Mouse (Mus musculus): ENCODE data around the gene 1700020L24Rik. TPM values are rescaled to one million over a fixed set of nuclear protein-coding genes. Genes with fewer than 3 reads are reported as not detected.
A peak's percentile ranks its signal among the peaks of the same experiment; 100 is the strongest.

The 1700020L24Rik gene
- polyA plus RNA-seq, 1 experiment: 37.4 TPM

DNA sequence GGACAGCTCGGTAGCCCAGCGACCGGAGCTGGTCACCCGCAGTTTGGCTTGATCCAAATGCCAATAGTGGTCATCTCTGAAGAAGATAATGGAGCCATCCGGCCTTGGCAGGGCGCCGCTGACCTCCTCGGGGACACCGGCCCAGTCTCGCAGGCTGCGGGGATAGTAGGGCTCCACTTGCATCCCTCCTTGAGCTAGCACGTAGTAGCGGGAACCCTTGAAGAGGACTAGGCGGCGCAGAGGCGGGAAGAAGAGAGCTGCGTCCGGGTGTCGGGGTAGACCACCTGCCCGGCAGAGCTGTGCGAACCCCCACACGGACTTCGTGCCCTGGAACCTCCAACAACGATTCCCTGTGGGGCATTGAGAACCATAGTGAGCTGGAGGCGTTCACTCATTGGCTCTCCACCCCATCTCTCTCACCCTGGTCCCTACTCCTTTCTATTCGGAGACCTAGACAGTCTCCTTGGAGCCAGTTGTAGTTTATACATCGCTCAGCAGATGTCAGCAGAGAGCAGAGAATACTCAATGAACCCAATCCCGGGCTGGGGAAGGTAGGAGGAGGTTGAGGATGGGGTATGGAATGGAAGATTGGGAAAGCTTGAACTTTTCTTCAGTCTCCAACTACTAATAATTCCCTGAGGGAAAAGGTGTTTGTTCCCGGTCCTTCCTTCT, 5.3 kb downstream of the 1700020L24Rik start:
- WGBS: 19% methylated on average over 29 of the region's 29 CpGs
- Histone ChIP-seq H3K27ac (ENCODE audit: control insufficient read depth, insufficient read depth, low read depth, low read length, poor library complexity) (no peak overlapping the region), H3K4me3 (replicated peaks; ENCODE audit: control insufficient read depth, low read depth, low read length) (peak overlapping the region; percentile 10), H3K4me1 (ENCODE audit: control insufficient read depth, insufficient read depth, low read length) (peaks cover 2% of the 10 kb centered on the region)
- TF ChIP-seq POLR2A (IDR thresholded peaks at IDR 0.05; ENCODE audit: borderline replicate concordance, control insufficient read depth, low read depth, low read length): no peak
- peak; percentile 47 for TF ChIP-seq CTCF (IDR thresholded peaks at IDR 0.05; ENCODE audit: control insufficient read depth, insufficient read depth, low read length)

DNA sequence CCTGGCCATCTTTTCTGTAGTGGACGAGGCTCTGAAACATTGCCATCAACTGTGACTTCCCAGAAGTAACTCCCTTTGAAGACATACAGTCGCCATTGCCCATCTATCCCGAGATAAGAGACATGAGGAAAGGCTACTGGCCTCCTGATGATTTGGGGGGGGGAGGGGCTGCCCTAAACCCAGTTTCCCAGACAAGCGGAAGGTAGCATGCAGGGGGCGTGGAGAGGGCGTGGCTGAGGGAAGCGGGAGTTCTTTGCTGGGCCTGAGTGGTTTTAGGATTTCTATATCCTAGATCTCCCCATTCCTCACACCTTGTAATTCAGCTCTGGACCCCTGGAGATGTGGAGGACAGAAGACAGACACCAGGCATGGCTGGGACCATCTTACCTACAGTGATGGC, 6.3 kb downstream of the 1700020L24Rik start:
- 4% methylated on average over 7 of the region's 7 CpGs for WGBS
- no peak overlapping the region for H3K27ac ChIP-seq (ENCODE audit: control insufficient read depth, insufficient read depth, low read depth, low read length, poor library complexity)
- H3K4me1 ChIP-seq (ENCODE audit: control insufficient read depth, insufficient read depth, low read length): peaks cover under 1% of the 10 kb centered on the region; the same call in 1 of the 2 replicates

DNA sequence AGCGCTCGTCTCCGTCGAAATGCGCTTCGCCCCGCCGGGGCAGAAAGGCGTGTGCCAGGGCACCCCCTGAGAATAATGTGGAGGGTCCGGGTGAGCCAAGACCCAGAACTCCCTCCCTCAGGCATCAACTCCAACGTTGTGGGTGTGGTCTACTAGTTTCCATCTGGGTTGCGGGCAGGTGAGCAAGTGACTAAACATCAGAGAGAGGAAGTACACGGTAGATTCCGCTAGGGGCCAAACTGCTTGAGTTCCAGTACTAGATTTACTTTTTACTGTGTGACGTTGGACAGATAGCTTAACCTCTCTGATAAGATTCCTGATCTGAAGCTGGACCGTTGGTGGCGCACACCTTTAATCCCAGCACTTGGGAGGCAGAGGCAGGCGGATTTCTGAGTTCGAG, 7.5 kb downstream of the 1700020L24Rik start:
- Histone ChIP-seq H3K4me3 (replicated peaks; ENCODE audit: control insufficient read depth, low read depth, low read length) (peak overlapping the region; percentile 47), H3K27ac (ENCODE audit: control insufficient read depth, insufficient read depth, low read depth, low read length, poor library complexity) (no peak overlapping the region), H3K4me1 (ENCODE audit: control insufficient read depth, insufficient read depth, low read length) (no peaks in the 10 kb centered on the region; the same call in 1 of the 2 replicates)
- WGBS: 19% methylated on average over 19 of the region's 19 CpGs
- TF ChIP-seq POLR2A (IDR thresholded peaks at IDR 0.05; ENCODE audit: borderline replicate concordance, control insufficient read depth, low read depth, low read length): no peak
- no peak for TF ChIP-seq CTCF (IDR thresholded peaks at IDR 0.05; ENCODE audit: control insufficient read depth, insufficient read depth, low read length)

More for the DNA sequence above, 6.3 kb downstream of the 1700020L24Rik start:
- no peak overlapping the region for H3K4me3 ChIP-seq (replicated peaks; ENCODE audit: control insufficient read depth, low read depth, low read length)
- TF ChIP-seq CTCF (IDR thresholded peaks at IDR 0.05; ENCODE audit: control insufficient read depth, insufficient read depth, low read length): no peak
- TF ChIP-seq POLR2A (IDR thresholded peaks at IDR 0.05; ENCODE audit: borderline replicate concordance, control insufficient read depth, low read depth, low read length): no peak

GRCm38 (mm10) chr11:83447612-83448011, 10.1 kb downstream of the 1700020L24Rik start:
- Histone ChIP-seq H3K4me1 (ENCODE audit: control insufficient read depth, insufficient read depth, low read length) (no peaks in the 10 kb centered on the region; the same call in 1 of the 2 replicates), H3K4me3 (replicated peaks; ENCODE audit: control insufficient read depth, low read depth, low read length) (no peak overlapping the region), H3K27ac (ENCODE audit: control insufficient read depth, insufficient read depth, low read depth, low read length, poor library complexity) (no peak overlapping the region)
- TF ChIP-seq CTCF (IDR thresholded peaks at IDR 0.05; ENCODE audit: control insufficient read depth, insufficient read depth, low read length) (no peak), POLR2A (IDR thresholded peaks at IDR 0.05; ENCODE audit: borderline replicate concordance, control insufficient read depth, low read depth, low read length) (no peak)
- WGBS: 78% methylated on average over 10 of the region's 10 CpGs

DNA sequence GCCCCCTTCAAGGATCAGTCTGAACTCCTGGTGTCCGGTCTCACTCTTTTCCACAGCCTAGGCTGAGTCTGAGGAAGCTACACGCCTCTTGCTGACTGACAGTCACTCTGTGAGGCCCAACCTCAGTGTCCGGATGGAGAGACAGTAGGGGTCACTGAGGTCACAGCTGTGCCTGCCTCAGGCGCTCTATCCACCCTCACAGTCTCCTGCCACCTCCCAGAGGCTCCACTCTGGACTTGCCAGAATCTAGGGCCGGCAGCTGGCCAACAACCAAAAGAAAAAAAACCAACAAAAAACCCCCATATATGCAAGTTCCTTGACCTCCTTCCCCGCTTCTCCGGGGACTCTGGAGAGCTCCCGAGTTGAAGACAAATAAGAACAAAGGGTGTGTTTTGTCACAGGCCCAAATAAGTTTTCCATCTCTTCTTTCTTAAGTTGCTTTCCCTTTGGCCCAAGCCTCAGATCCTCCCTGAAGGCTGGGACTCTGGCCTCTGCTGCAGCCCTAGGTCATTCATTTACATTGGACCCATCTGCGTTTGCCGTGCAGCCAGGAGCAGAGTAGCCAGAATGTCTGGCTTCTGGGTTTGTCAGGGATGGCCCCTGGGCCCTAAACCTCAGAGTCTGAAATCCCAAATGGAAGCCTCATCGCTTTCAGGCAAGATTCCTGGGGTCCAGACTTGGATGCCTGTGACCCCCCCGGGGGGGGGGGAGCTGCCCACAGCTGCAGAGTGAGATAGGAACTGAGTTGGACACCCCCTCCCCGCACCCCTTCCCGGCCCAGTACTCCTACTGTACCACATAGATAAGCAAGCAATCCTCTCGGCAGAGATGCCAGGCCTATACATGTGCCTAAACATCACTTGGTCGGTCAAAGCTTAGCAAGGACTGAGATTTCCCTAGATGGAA, 10.8 kb downstream of the 1700020L24Rik start:
- no peaks in the 10 kb centered on the region; the same call in 1 of the 2 replicates for H3K4me1 ChIP-seq (ENCODE audit: control insufficient read depth, insufficient read depth, low read length)
- TF ChIP-seq POLR2A (IDR thresholded peaks at IDR 0.05; ENCODE audit: borderline replicate concordance, control insufficient read depth, low read depth, low read length) (no peak), CTCF (IDR thresholded peaks at IDR 0.05; ENCODE audit: control insufficient read depth, insufficient read depth, low read length) (no peak)
- H3K27ac ChIP-seq (ENCODE audit: control insufficient read depth, insufficient read depth, low read depth, low read length, poor library complexity): no peak overlapping the region
- H3K4me3 ChIP-seq (replicated peaks; ENCODE audit: control insufficient read depth, low read depth, low read length): no peak overlapping the region
- 72% methylated on average over 16 of the region's 16 CpGs for WGBS

- H3K27ac ChIP-seq (ENCODE audit: control insufficient read depth, insufficient read depth, low read depth, low read length, poor library complexity): no peak overlapping the region
- H3K4me3 ChIP-seq (replicated peaks; ENCODE audit: control insufficient read depth, low read depth, low read length): no peak overlapping the region
- no peak for TF ChIP-seq CTCF (IDR thresholded peaks at IDR 0.05; ENCODE audit: control insufficient read depth, insufficient read depth, low read length)
- TF ChIP-seq POLR2A (IDR thresholded peaks at IDR 0.05; ENCODE audit: borderline replicate concordance, control insufficient read depth, low read depth, low read length): no peak
- H3K4me1 ChIP-seq (ENCODE audit: control insufficient read depth, insufficient read depth, low read length): no peaks in the 10 kb centered on the region; the same call in 1 of the 2 replicates
Measured at GRCm38 (mm10) chr11:83448927-83449236, 11.4 kb downstream of the 1700020L24Rik start.

- Histone ChIP-seq H3K4me1 (ENCODE audit: control insufficient read depth, insufficient read depth, low read length) (no peaks in the 10 kb centered on the region; the same call in 1 of the 2 replicates), H3K27ac (ENCODE audit: control insufficient read depth, insufficient read depth, low read depth, low read length, poor library complexity) (no peak overlapping the region), H3K4me3 (replicated peaks; ENCODE audit: control insufficient read depth, low read depth, low read length) (no peak overlapping the region)
- 57% methylated on average over 4 of the region's 4 CpGs for whole genome bisulfite sequencing
- no peak for TF ChIP-seq CTCF (IDR thresholded peaks at IDR 0.05; ENCODE audit: control insufficient read depth, insufficient read depth, low read length)
- TF ChIP-seq POLR2A (IDR thresholded peaks at IDR 0.05; ENCODE audit: borderline replicate concordance, control insufficient read depth, low read depth, low read length): no peak
Measured at GRCm38 (mm10) chr11:83449298-83449697, 11.8 kb downstream of the 1700020L24Rik start.

- WGBS: 49% methylated on average over 1 of the region's 1 CpGs
- TF ChIP-seq CTCF (IDR thresholded peaks at IDR 0.05; ENCODE audit: control insufficient read depth, insufficient read depth, low read length): no peak
- no peak for TF ChIP-seq POLR2A (IDR thresholded peaks at IDR 0.05; ENCODE audit: borderline replicate concordance, control insufficient read depth, low read depth, low read length)
- Histone ChIP-seq H3K4me1 (ENCODE audit: control insufficient read depth, insufficient read depth, low read length) (no peaks in the 10 kb centered on the region), H3K27ac (ENCODE audit: control insufficient read depth, insufficient read depth, low read depth, low read length, poor library complexity) (no peak overlapping the region), H3K4me3 (replicated peaks; ENCODE audit: control insufficient read depth, low read depth, low read length) (no peak overlapping the region)
Measured at GRCm38 (mm10) chr11:83450550-83450949, 13.1 kb downstream of the 1700020L24Rik start.
